Mouse (Mus musculus) intestine, embryonic 15.5 days (tissue): ENCODE data around the gene Grrp1. TPM values are rescaled to one million over a fixed set of nuclear protein-coding genes. Genes with fewer than 3 reads are reported as not detected.
A peak's percentile ranks its signal among the peaks of the same experiment; 100 is the strongest.
"Not testable (repeated sequence)": the region's sequence is repeated elsewhere in the genome, so short reads cannot be mapped to it uniquely, and the experiment has no call there.

Experiments used
- ATAC-seq: fragments of 200-750 bp; cut with Nextera tagmentation; 2 replicates; pipeline ENCODE4 v1.8.0; 2017; ENCODE audit warnings: moderate TSS enrichment, moderate library complexity
- H3K27ac ChIP-seq: fragments of 300-500 bp; sonication (generic); 2 replicates; pipeline ENCODE4 v1.5.1; 2015; ENCODE audit warnings: mild to moderate bottlenecking, inconsistent platforms
- H3K27me3 ChIP-seq: fragments of 300-500 bp; sonication (generic); replicated peaks from 2 replicates; pipeline ENCODE4 v1.6.1; 2015; ENCODE audit warnings: inconsistent platforms
- H3K36me3 ChIP-seq: fragments of 300-500 bp; sonication (generic); 2 replicates; pipeline ENCODE4 v1.6.1; 2015; ENCODE audit warnings: inconsistent platforms
- H3K4me1 ChIP-seq: fragments of 300-500 bp; sonication (generic); replicated peaks from 2 replicates; pipeline ENCODE4 v1.6.1; 2015; ENCODE audit warnings: inconsistent platforms
- H3K4me2 ChIP-seq: fragments of 300-500 bp; sonication (generic); replicated peaks from 2 replicates; pipeline ENCODE4 v1.6.1; 2015; ENCODE audit warnings: mild to moderate bottlenecking, inconsistent platforms
- H3K4me3 ChIP-seq: fragments of 300-500 bp; sonication (generic); replicated peaks from 2 replicates; pipeline ENCODE4 v1.5.1; 2015; ENCODE audit warnings: inconsistent platforms
- H3K9ac ChIP-seq: fragments of 300-500 bp; sonication (generic); 2 replicates; pipeline ENCODE4 v1.6.1; 2015; ENCODE audit warnings: inconsistent platforms
- H3K9me3 ChIP-seq: fragments of 300-500 bp; sonication (generic); 2 replicates; pipeline ENCODE4 v1.6.1; 2016; ENCODE audit warnings: inconsistent platforms
- WGBS: fragments of 180-500 bp; shearing (Covaris S2); methylation state at CpG from one replicate; pipeline ENCODE4 v1.1.7; 2015; 5-methylcytosine and 5-hydroxymethylcytosine counted together
- polyA plus RNA-seq: library from polyadenylated mRNA; unstranded; fragments of >200 nt; fragmentation: Nextera tagmentation; extraction: Ambion mirVana; gene quantifications from 2 replicates; pipeline ENCODE4 v1.2.1, GENCODE M21; 2015

Gene Grrp1
- 5.0 TPM in 2 replicates for polyA plus RNA-seq

DNA sequence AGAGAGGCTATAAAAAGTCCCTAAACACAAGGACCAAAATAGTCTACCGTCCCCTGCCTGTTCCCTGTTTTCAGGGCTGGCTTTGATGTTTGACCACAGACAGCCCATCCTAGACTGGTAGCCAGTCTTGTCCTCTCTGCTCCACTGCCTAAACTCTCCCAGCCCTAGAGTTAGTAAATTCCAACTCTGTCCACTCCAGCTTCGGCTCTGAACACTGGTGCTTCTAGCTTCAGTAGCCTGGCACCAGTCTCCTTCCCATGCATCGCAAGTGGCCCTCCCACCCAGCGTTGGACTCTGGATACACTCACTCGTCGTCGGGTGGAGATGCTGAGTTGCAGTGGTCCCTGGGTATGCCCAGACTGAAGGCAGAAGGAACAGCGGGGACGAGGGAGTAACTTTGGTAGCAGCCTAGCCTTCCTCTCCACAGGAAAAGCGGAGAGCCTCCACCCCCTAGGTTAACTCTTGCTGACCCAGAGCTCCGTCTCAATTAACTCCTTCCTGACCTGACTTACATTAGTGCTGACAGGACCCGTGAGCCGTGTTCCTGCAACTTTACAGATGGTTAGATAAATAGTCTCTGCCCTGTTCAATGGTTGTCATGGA, at the start of gene Grrp1:
TSS of gene Grrp1 (minus strand) at position 385 of the 603 bp plus-strand sequence.
- no peak for ATAC-seq
- H3K36me3 ChIP-seq, result no peaks in the 10 kb centered on the region
- peaks cover 54% of the 10 kb centered on the region for H3K4me1 ChIP-seq
- H3K9me3 ChIP-seq, result no peaks in the 10 kb centered on the region
- peak within 1 kb of the TSS; percentile 50 for H3K4me3 ChIP-seq
- H3K27me3 ChIP-seq, result peaks cover 46% of the 10 kb centered on the region
- 3% methylated on average over 13 of the region's 13 CpGs for WGBS
- peak within 1 kb of the TSS; percentile 98 for H3K4me2 ChIP-seq
- H3K27ac ChIP-seq, result no peak within 1 kb of the TSS
- H3K9ac ChIP-seq, result peak within 1 kb of the TSS; percentile 21; the same call in 1 of the 2 replicates

DNA sequence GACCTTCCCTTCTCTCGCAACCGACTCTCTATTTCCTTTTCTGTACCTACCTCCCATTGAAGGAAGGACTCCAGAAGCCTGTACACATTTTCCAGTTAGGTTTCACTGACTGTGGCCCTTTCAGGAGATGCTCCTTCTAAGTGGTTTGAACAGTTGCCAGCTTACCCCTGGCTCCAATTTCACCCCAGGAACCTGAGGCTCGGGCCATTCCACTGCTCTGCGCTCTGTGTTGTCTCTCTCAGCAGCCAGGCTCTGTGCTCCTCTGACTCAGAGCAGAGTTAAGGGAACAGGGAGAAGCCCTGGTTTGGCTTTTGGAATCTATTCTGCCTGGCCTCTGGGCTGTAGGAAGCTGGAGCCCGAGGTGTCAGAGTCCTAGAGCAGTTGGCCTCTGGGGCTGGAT, 48.2 kb upstream of the Grrp1 start:
- Histone ChIP-seq H3K4me2 (no peak overlapping the region), H3K27ac (no peak overlapping the region), H3K4me1 (peaks cover 2% of the 10 kb centered on the region; the same call in 1 of the 2 replicates), H3K9me3 (no peaks in the 10 kb centered on the region), H3K4me3 (no peak overlapping the region), H3K27me3 (no peaks in the 10 kb centered on the region), H3K9ac (no peak overlapping the region), H3K36me3 (no peaks in the 10 kb centered on the region)
- 77% methylated on average over 5 of the region's 5 CpGs for WGBS
- ATAC-seq, result no peak

DNA sequence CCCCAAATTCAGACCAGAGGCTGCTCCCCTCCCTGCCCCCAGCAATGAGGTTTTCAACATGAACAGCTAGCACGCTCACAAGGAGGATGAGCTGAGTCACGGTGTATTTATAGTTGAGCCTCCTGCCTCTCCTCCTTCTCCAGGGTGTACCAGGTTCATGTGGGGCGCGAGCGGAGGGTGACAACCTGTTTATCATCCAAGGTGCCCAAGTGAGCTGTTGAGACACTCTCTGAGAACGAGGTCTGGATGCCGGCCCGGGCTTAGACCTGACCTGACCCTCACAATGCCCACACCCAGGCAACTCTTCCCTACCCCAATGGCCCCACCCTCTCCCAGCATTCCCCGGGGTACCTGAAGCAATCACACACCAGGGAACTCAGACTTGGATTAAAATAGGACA, 46.4 kb upstream of the Grrp1 start:
- no peaks in the 10 kb centered on the region for H3K4me1 ChIP-seq
- no peaks in the 10 kb centered on the region for H3K36me3 ChIP-seq
- WGBS, result 64% methylated on average over 9 of the region's 9 CpGs
- ATAC-seq, result no peak
- no peak overlapping the region for H3K4me3 ChIP-seq
- H3K9ac ChIP-seq, result no peak overlapping the region
- H3K27me3 ChIP-seq, result no peaks in the 10 kb centered on the region
- H3K27ac ChIP-seq, result no peak overlapping the region
- no peaks in the 10 kb centered on the region for H3K9me3 ChIP-seq
- no peak overlapping the region for H3K4me2 ChIP-seq

DNA sequence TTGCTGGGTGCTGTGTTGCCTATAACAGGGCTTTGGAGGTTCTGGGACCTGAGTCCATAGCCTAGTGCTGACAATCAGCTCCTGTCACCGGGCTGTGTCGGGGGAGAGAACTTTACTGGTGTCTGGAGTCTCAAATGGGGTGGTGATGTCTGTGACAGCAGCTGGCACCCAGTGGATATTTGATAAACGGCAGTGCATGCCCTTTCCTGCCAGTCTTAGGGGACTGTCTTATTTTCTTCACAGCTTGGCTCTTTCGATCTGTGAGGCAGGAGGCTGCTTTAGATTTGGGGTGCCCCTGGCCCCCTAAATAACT, 45.5 kb upstream of the Grrp1 start:
- Histone ChIP-seq H3K36me3 (no peaks in the 10 kb centered on the region), H3K9me3 (no peaks in the 10 kb centered on the region), H3K4me2 (no peak overlapping the region), H3K4me1 (no peaks in the 10 kb centered on the region), H3K27ac (no peak overlapping the region), H3K4me3 (no peak overlapping the region), H3K9ac (no peak overlapping the region), H3K27me3 (no peaks in the 10 kb centered on the region)
- 58% methylated on average over 4 of the region's 4 CpGs for WGBS
- ATAC-seq, result no peak

DNA sequence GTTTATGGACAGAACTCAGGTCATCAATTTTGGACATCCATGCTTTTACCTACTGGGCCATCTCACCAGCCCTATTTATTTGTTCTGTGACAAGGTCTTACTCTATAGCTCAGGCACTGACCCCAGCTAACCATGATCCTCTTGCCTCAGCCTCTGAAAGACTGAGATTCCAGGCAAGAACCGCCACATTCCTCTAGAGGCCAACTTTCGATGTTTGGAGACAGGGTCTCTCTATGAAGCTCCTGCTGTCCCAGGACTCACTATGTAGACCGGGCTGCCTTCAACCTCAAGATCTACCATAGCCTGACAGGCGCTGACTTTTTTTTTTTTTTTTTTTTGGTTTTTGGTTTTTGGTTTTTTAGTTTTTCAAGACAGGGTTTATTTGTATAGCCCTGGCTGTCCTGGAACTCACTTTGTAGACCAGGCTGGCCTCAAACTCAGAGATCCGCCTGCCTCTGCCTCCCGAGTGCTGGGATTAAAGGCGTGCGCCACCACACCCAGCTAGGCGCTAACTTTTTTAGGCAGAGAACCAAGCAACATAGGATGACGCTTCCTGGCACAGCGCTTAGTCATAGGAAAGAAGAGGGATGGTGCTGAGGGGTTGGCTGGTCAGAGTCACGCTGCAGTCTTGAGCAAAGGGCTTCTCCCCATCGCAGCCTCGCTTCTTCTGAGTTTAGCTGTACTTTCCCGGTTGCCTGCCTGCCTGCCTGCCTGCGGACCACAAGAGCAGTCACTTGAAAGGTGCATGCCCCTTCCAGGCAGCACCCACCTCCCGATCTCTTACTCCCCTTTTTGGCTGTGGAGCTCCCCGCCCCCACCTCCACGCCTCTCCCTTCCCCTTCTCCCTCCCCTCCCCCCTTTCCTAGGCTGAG, 45.0 kb upstream of the Grrp1 start:
- Histone ChIP-seq H3K36me3 (no peaks in the 10 kb centered on the region), H3K27me3 (no peaks in the 10 kb centered on the region), H3K9me3 (no peaks in the 10 kb centered on the region), H3K4me3 (no peak overlapping the region), H3K27ac (no peak overlapping the region), H3K9ac (no peak overlapping the region), H3K4me2 (no peak overlapping the region), H3K4me1 (no peaks in the 10 kb centered on the region)
- 73% methylated on average over 19 of the region's 19 CpGs for WGBS
- no peak for ATAC-seq

DNA sequence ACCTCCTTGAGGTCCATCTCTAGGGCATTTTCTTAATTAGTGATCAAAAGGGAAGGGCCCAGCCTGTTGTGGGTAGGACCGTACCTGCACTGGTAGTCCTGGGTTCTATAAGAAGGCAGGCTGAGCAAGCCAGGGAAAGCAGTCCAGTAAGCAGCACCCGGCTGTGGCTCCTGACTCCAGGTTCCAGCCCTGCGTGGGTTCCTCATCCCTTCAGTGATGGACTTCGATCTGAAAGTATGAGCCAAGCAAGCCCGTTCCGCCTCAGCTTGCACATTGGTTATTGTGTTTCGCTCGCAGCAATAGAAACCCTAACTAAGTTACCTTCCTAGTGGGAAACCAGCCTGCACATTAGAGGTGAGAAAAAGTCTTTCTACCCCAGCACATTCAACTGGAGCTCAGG, 43.5 kb upstream of the Grrp1 start:
- no peak overlapping the region for H3K27ac ChIP-seq
- no peaks in the 10 kb centered on the region for H3K9me3 ChIP-seq
- H3K27me3 ChIP-seq, result 0 out of 2 replicates have a peak, but pooled peaks cover 2% of the 10 kb centered on the region
- no peak overlapping the region for H3K4me3 ChIP-seq
- H3K9ac ChIP-seq, result no peak overlapping the region
- H3K4me1 ChIP-seq, result no peaks in the 10 kb centered on the region
- 89% methylated on average over 8 of the region's 8 CpGs for WGBS
- no peaks in the 10 kb centered on the region for H3K36me3 ChIP-seq
- no peak overlapping the region for H3K4me2 ChIP-seq
- no peak for ATAC-seq

DNA sequence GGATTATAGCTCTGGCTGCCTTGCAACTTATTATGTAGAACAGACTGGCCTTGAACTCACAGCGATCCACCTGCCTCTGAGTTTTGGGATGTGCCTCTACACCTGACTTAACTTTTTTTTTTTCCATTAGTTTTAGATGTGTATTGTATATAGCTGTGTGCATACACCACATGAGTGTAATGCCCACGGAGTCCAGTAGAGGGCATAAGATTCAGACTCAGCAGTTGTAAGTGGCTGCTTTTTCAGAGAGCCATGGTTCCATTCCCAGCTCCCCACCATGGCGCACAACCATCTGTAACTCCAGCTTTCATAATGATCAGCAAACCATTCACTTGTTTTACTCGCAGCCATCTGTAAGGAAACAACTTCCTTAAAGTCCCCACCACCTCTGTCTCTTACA, 42.6 kb upstream of the Grrp1 start:
- Histone ChIP-seq H3K4me3 (no peak overlapping the region), H3K27ac (no peak overlapping the region), H3K9me3 (no peaks in the 10 kb centered on the region), H3K36me3 (no peaks in the 10 kb centered on the region), H3K27me3 (0 out of 2 replicates have a peak, but pooled peaks cover 2% of the 10 kb centered on the region), H3K4me1 (no peaks in the 10 kb centered on the region), H3K9ac (no peak overlapping the region), H3K4me2 (no peak overlapping the region)
- WGBS, result 88% methylated on average over 4 of the region's 4 CpGs
- no peak for ATAC-seq

DNA sequence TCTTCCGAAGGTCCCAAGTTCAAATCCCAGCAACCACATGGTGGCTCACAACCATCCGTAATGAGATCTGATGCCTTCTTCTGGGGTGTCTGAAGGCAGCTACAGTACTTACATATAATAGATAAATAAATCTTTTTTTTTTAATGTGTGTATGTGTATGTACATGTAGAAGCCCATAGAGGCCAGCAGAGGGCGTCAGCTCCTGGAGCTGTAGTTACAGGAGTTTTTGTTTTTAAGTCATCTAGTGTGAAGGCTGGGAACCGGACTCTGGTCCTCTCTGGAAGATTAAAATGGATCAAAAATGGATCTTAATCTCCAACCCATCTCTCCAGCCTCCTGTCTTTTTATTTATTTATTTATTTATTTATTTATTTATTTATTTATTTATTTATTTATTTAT, 42.2 kb upstream of the Grrp1 start:
- H3K36me3 ChIP-seq, H3K27ac ChIP-seq, H3K9me3 ChIP-seq, H3K9ac ChIP-seq, H3K4me2 ChIP-seq, H3K4me1 ChIP-seq, H3K4me3 ChIP-seq, H3K27me3 ChIP-seq, ATAC-seq: not testable (repeated sequence)
- 87% methylated on average over 4 of the region's 4 CpGs for WGBS

DNA sequence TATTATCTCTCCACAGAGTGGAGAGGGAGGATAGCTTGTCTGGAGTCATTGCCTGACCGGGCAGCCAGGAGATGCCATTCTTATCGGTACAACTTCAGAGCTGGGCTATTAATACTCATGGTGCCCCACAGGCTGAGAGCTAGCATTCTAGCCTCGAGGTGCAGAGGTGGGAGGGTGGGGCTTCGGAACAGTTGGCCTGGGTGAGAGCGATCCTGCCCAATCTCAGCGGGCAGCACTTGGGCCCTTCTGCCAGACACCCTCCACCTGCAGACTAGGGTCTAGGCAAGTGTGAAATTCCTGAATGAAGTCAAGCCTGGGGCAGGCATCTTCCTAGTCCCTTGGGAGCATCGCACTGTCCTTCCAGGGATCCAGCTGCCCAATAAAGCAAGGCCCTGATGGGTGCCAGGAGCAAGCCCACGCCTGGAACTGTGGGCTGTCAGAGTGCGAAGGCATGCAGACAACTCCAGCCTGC, 39.8 kb upstream of the Grrp1 start:
- Histone ChIP-seq H3K4me1 (peaks cover 2% of the 10 kb centered on the region; the same call in 1 of the 2 replicates), H3K4me3 (no peak overlapping the region), H3K27me3 (0 out of 2 replicates have a peak, but pooled peaks cover 2% of the 10 kb centered on the region), H3K9ac (no peak overlapping the region), H3K4me2 (no peak overlapping the region), H3K27ac (no peak overlapping the region), H3K9me3 (no peaks in the 10 kb centered on the region), H3K36me3 (no peaks in the 10 kb centered on the region)
- ATAC-seq, result no peak; the same call in 1 of the 2 replicates
- 47% methylated on average over 9 of the region's 9 CpGs for WGBS

DNA sequence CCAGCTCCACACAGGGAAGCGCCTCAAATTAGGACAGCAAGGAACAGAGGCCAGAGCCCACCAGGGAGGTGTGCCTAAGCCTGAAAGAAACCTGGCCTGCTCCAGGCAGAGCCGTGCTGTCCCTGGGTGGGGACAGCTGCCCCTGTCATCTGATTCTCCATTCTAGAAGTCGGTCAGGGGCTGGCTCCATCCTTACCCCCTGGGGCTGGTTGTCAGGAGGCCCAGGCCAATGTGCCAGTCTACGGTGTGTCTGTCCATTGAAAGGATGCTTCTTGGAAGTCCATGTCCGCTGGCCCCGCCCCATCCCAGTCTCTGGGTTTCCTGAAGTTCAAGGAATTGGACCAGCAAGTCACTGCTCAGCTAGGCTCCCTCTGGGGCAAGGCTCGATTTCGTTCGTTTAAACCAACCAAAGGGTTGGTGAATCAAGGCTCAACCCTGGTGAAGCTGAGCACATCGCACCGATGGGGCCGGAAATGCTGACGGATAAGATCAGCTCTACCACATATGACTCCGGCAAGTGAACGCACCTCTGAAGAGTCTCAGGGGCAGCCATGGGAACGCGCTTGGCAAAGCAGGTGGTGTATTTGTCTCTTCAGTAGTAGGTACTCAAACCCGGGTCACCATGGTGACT, 39.3 kb upstream of the Grrp1 start:
- Histone ChIP-seq H3K4me3 (no peak overlapping the region), H3K9ac (no peak overlapping the region), H3K27ac (no peak overlapping the region), H3K9me3 (no peaks in the 10 kb centered on the region), H3K27me3 (0 out of 2 replicates have a peak, but pooled peaks cover 2% of the 10 kb centered on the region), H3K4me2 (no peak overlapping the region), H3K36me3 (no peaks in the 10 kb centered on the region), H3K4me1 (peaks cover 8% of the 10 kb centered on the region)
- no peak for ATAC-seq
- WGBS, result 75% methylated on average over 18 of the region's 18 CpGs

DNA sequence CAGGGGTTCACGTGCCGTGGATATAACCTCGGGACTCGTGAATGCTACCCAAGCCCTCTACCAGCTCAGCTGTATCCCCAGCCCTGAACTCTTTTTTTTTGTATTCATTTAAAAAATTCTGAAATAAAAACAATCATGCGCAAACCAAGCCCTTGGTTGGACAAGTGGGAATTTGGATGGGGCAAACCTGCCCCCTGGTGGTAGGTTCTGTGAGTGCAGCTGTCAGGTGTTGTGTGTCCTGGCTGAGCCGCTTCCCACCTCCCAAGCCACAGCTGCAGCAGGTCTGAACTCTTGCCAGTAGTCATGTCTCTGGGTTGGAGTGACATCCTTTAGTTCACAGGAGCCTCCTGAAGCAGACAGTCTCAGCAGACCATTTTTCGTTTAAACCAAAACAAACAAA, 38.2 kb upstream of the Grrp1 start:
- no peak overlapping the region for H3K9ac ChIP-seq
- ATAC-seq, result no peak
- H3K36me3 ChIP-seq, result no peaks in the 10 kb centered on the region
- no peak overlapping the region for H3K4me3 ChIP-seq
- no peak overlapping the region for H3K4me2 ChIP-seq
- H3K9me3 ChIP-seq, result no peaks in the 10 kb centered on the region
- H3K27ac ChIP-seq, result no peak overlapping the region
- 21% methylated on average over 7 of the region's 7 CpGs for WGBS
- 0 out of 2 replicates have a peak, but pooled peaks cover 2% of the 10 kb centered on the region for H3K27me3 ChIP-seq
- peaks cover 10% of the 10 kb centered on the region for H3K4me1 ChIP-seq
